Mouse (Mus musculus) limb, embryonic 15.5 days (tissue): ENCODE measurements around the gene Vmn2r86. TPM values are rescaled to one million over a fixed set of nuclear protein-coding genes. Genes with fewer than 3 reads are reported as not detected.

ENCODE experiments used
- polyA plus RNA-seq: library from polyadenylated mRNA; unstranded; fragments of >200 nt; fragmentation: Nextera tagmentation; extraction: Ambion mirVana; gene quantifications from 2 replicates; pipeline ENCODE4 v1.2.1, GENCODE M21; 2015

Gene Vmn2r86
- polyA plus RNA-seq, 1 experiment from 2014 or later = not detected

Other genes with a start within 250 kb of the Vmn2r86 start
- not detected in 2 replicates for gene Olfr827, start 241.6 kb downstream of the Vmn2r86 start, polyA plus RNA-seq
- gene Neurod4, start 175.8 kb downstream of the Vmn2r86 start, polyA plus RNA-seq = 0.05 TPM in 1 of 2 replicates, not detected in the other
- gene Tespa1, start 133.2 kb downstream of the Vmn2r86 start, polyA plus RNA-seq = 3.6 and 3.9 TPM in 2 replicates
- gene Vmn2r84, start 61.7 kb downstream of the Vmn2r86 start, polyA plus RNA-seq = 0.04 TPM in 1 of 2 replicates, not detected in the other
- gene Vmn2r85, start 26.3 kb downstream of the Vmn2r86 start, polyA plus RNA-seq = not detected in 2 replicates
- gene Vmn2r87, start 41.3 kb upstream of the Vmn2r86 start, polyA plus RNA-seq = not detected in 2 replicates